Mouse (Mus musculus) cerebellum, adult 2 months (tissue): Measurements from ENCODE around the gene Ckb.

Experiments
- CTCF ChIP-seq: fragments of 200-500 bp; IDR thresholded peaks from 2 replicates; pipeline ENCODE4 v1.5.1; 2011; ENCODE audit warnings: low read depth, mild to moderate bottlenecking, control low read depth, low read length, moderate library complexity, borderline replicate concordance; ENCODE audit not compliant: insufficient read depth
- POLR2A ChIP-seq: fragments of 200-500 bp; IDR thresholded peaks from 2 replicates; pipeline ENCODE4 v1.6.1; 2011; ENCODE audit warnings: low read length, control low read depth, borderline replicate concordance; ENCODE audit not compliant: insufficient read depth

DNA sequence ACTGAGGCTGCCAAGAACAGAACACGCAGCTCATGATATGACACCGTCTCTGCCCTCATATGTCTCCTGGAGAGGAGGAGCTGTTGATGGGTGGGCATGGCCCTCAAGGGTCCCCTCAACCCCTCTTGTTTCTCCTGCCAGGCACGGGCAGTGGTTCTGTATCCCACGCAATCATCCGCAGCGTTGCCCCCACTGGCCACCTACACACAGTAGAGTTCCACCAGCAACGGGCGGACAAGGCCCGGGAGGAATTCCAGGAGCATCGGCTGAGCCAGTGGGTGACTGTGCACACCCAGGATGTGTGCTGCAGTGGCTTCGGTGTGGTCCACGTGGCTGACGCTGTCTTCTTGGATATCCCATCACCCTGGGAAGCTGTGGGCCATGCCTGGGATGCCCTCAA lies 8.5 kb upstream of the Ckb start:
- TF ChIP-seq CTCF (no peak), POLR2A (no peak)
